Mouse (Mus musculus) layer of hippocampus, postnatal 25 days (tissue): ENCODE data around the gene Chst11. TPM values are rescaled to one million over a fixed set of nuclear protein-coding genes. Genes with fewer than 3 reads are reported as not detected.

Experiments used
- DNase-seq, 2 experiments: peaks; one replicate each; pipeline ENCODE4 v3.0.0; 2022; ENCODE audit warnings: mixed read lengths in 2 of 2, low spot score in 1 of 2; ENCODE audit errors: extremely low spot score in 1 of 2
- total RNA-seq, 2 experiments: library from RNA; stranded (reverse); gene quantifications; 2 replicates each; pipeline ENCODE4 v1.2.3; 2021

Chst11 gene
- total RNA-seq, 2 experiments from 2014 or later, result 50.8 to 55.0 TPM

DNA sequence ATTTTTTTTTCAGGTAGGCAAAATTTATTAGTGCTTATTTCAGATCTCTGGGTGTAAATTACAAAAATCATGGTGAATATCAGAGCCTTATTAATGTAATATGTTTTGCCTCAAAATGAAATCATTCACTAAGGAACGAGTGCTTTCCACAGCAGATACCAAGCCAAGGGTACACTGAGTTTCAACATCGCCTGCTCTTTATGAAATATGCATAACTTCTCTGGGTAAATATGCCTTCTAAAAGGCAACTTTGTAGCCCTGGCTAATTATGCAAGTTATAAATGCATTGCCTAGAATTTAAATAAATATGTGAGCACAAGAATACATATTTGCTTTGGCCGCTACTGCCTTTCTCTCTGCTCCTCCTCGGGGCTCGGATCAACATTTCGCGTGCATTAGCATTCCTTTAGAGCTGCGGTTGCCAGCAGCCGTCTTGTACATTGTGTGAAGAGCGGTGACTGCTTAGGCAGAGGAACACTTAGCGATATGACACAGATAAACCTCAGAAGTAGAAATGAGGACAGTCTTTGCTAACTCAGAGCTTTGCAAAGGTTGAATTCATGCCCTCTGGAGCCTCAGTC lies 256.9 kb downstream of the Chst11 start:
- no peak for DNase-seq

DNA sequence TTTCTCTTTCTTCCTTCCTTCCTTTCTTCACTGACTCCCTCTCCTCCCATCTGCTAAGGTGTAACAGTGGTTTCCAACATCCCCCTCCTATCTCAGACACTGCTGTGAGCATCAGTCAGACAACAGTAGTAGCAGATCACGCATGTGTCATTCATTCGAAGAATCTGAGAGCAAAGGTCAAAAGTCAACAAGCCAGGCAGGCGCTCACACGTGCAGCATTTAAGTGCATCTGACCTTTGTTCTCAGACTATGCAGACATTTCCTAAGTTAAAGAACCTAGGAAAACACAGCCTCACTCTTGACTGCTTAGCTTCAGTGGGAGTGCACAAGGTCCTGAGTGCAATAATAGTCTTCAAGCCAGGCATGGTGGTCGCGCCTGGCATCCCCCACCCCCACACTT lies 258.8 kb downstream of the Chst11 start:
- DNase-seq, result no peak

Other genes with a start within 250 kb of the Chst11 start
- gene Nfyb, start 221.4 kb upstream of the Chst11 start, total RNA-seq, result 10 to 100 TPM; 58.4 to 67.7 TPM
- gene Txnrd1, start 151.5 kb upstream of the Chst11 start, total RNA-seq, result 10 to 100 TPM; 45.5 to 55.2 TPM
- 1 to 10 TPM; 1.3 to 2.3 TPM for gene Eid3, start 118.9 kb upstream of the Chst11 start, total RNA-seq